Mouse (Mus musculus) cerebellum, adult 2 months (tissue): ENCODE measurements at regions not wholly inside any gene's neighbourhood (a gene's known extent, or its start where the extent isn't known, plus 50 kb on each side); places are given as distances from the start of the nearest gene placed in this dataset.

Experiments
- CTCF ChIP-seq: fragments of 200-500 bp; IDR thresholded peaks from 2 replicates; pipeline ENCODE4 v1.5.1; 2011; ENCODE audit warnings: low read depth, mild to moderate bottlenecking, control low read depth, low read length, moderate library complexity, borderline replicate concordance; ENCODE audit not compliant: insufficient read depth
- POLR2A ChIP-seq: fragments of 200-500 bp; IDR thresholded peaks from 2 replicates; pipeline ENCODE4 v1.6.1; 2011; ENCODE audit warnings: low read length, control low read depth, borderline replicate concordance; ENCODE audit not compliant: insufficient read depth

- TF ChIP-seq CTCF (no peak), POLR2A (no peak)
These were observed 73.4 kb upstream of the Tprg start for GRCm38 (mm10) chr16:25213250-25213649.
